Mouse (Mus musculus): ENCODE data around the gene Cdk17. TPM values are rescaled to one million over a fixed set of nuclear protein-coding genes. Genes with fewer than 3 reads are reported as not detected.

Gene Cdk17
- polyA plus RNA-seq, 1 experiment from 2014 or later = 15.2 TPM

DNA sequence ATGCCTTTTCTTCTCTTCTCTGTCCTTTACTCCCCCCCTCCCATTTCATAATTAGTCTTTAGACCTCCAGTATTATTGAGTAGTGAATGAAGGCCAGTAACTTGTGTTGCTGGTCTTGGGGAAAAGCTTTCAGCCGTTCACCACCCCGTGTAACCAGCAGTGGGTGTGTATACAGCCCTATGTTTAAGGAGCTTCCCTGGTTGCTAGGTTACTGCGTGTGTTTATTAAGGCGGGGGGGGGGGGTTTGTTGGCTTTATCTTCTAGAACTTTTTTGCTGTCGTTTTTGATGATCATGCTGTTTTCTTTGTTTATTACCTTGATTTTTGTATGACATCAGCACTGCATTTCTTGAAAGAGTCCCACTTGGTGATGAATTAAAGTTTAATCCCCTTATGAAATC is 82.2 kb downstream of the Cdk17 start:
- Histone ChIP-seq H3K27me3 (no peaks in the 10 kb centered on the region), H3K4me2 (no peak overlapping the region), H3K36me3 (peaks cover 41% of the 10 kb centered on the region), H3K9me3 (no peaks in the 10 kb centered on the region), H3K4me1 (peaks cover 7% of the 10 kb centered on the region), H3K27ac (no peak overlapping the region), H3K9ac (no peak overlapping the region), H3K4me3 (no peak overlapping the region)
- WGBS = 12% methylated on average over 5 of the region's 5 CpGs
- no peak for ATAC-seq (ENCODE audit: insufficient number of reproducible peaks, low FRiP score, low TSS enrichment, low read depth)

- no peaks in the 10 kb centered on the region for H3K27me3 ChIP-seq
- no peak overlapping the region for H3K9ac ChIP-seq
- 73% methylated on average over 10 of the region's 10 CpGs for WGBS
- no peak overlapping the region for H3K4me3 ChIP-seq
- no peak overlapping the region for H3K4me2 ChIP-seq
- peaks cover 17% of the 10 kb centered on the region for H3K4me1 ChIP-seq
- peaks cover 36% of the 10 kb centered on the region for H3K36me3 ChIP-seq
- no peak overlapping the region for H3K27ac ChIP-seq
- ATAC-seq (ENCODE audit: insufficient number of reproducible peaks, low FRiP score, low TSS enrichment, low read depth) = no peak
- H3K9me3 ChIP-seq = no peaks in the 10 kb centered on the region
Measured at GRCm38 (mm10) chr10:93244209-93244705, 83.6 kb downstream of the Cdk17 start.

DNA sequence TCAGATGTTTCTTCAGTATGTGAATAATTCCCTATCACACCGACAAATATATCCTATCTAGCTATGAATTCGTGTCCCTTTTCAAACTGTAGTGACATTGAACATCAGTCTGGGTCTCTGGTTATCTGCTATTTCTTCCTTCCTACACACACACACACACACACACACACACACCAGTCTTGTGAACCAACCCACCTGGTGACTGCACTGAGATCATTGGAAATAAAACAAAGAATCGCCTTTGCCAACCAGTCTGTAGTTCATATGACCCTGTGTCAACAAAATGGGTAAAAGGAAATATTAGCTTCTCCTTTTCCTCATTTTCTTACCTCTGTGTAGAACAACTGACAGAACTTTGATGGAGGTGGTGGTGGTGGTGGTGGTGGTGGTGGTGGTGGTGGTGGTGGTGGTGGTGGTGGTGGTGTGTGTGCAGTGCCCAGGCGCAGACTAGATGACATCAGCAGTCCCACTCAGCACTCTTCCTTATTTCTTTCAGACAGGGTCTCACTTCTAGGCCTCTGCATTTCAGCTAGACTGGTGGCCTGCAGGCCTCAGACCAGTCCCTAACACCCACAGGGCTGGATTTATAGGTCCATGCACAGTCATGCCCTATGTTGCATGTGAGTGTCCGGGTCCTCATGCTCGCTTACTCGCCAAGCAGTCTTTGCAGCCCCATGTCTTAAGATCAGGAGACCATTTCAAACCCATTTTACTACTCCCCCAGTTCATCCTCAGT is 85.7 kb downstream of the Cdk17 start:
- Histone ChIP-seq H3K36me3 (peaks cover 22% of the 10 kb centered on the region), H3K27ac (peak overlapping the region; percentile 22; the same call in 1 of the 2 replicates), H3K4me3 (no peak overlapping the region), H3K4me1 (peaks cover 33% of the 10 kb centered on the region), H3K27me3 (no peaks in the 10 kb centered on the region), H3K4me2 (no peak overlapping the region), H3K9me3 (no peaks in the 10 kb centered on the region), H3K9ac (no peak overlapping the region)
- 90% methylated on average over 7 of the region's 7 CpGs for WGBS
- ATAC-seq (ENCODE audit: insufficient number of reproducible peaks, low FRiP score, low TSS enrichment, low read depth) = no peak

DNA sequence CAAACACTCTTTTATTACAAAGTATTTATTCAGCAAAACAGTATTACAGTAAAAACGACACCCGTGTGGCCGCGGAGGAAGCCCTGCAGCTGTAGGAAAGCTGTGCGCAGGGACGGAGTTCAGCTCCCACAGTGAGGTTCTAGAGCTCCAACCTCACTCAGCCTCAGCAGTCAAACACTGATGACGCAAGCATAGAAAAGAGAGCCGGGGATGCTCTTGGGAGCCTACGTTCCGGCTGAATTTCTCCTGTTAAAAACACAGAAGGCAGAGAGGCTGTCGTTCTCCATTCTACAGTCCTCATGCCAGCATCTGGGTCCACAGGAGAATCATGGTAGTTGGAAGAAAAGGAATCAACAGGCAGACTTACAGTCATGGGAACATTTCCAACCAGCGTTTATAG is 86.7 kb downstream of the Cdk17 start:
- no peak overlapping the region for H3K4me2 ChIP-seq
- no peak overlapping the region for H3K9ac ChIP-seq
- no peak for ATAC-seq (ENCODE audit: insufficient number of reproducible peaks, low FRiP score, low TSS enrichment, low read depth)
- 65% methylated on average over 12 of the region's 12 CpGs for WGBS
- H3K4me1 ChIP-seq = peaks cover 41% of the 10 kb centered on the region
- peaks cover 22% of the 10 kb centered on the region; the same call in 1 of the 2 replicates for H3K36me3 ChIP-seq
- no peaks in the 10 kb centered on the region for H3K9me3 ChIP-seq
- peak overlapping the region; percentile 55; the same call in 1 of the 2 replicates for H3K27ac ChIP-seq
- H3K4me3 ChIP-seq = no peak overlapping the region
- H3K27me3 ChIP-seq = no peaks in the 10 kb centered on the region

DNA sequence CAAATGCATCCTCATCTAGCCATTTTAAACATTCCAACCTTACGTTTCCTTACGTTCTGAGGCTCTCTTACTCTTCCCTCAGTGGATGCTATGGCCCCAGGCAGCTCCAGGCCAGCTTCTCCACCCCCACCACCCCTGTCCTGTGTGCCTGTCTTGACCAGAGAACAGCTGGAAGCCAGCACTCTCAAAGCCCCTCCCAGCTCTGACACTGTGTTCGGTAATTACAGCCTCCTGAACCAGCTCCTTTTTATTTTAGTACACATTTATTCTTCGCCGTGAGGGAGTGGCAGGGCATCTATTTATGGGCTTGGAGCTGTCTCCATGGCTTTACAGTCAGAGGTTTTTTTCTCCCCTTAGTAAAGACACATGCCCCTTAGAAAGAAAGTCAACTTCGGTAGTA is 87.2 kb downstream of the Cdk17 start:
- ATAC-seq (ENCODE audit: insufficient number of reproducible peaks, low FRiP score, low TSS enrichment, low read depth) = no peak
- no peak overlapping the region for H3K4me2 ChIP-seq

DNA sequence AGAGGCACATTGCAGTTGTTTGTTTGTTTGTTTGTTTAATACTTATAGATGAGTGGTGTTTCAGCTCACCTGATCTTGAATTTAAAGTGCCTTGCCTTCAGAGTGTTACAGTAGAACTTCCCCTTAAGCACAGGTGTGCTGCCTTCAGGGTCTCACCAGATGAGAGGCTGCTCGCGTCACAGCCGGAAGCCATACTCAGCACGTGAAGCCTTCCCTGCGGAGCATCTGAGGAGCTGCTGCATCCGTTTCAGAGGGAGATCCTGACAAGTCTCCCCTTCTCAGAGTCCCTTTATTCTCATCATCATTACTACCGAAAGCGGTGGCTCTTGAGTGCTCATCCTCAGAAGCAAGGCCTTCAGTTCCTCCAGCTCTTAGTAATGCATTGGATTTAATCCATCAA is 87.7 kb downstream of the Cdk17 start:
- WGBS = 64% methylated on average over 8 of the region's 8 CpGs
- Histone ChIP-seq H3K27ac (0 out of 2 replicates have a peak overlapping the region, but pooled peaks have one; percentile 22), H3K4me3 (no peak overlapping the region), H3K27me3 (no peaks in the 10 kb centered on the region), H3K9me3 (no peaks in the 10 kb centered on the region), H3K4me1 (peaks cover 44% of the 10 kb centered on the region), H3K4me2 (no peak overlapping the region), H3K9ac (no peak overlapping the region), H3K36me3 (peaks cover 32% of the 10 kb centered on the region; the same call in 1 of the 2 replicates)
- ATAC-seq (ENCODE audit: insufficient number of reproducible peaks, low FRiP score, low TSS enrichment, low read depth) = no peak

More for the DNA sequence above, 87.2 kb downstream of the Cdk17 start:
- peaks cover 41% of the 10 kb centered on the region for H3K4me1 ChIP-seq
- WGBS = 30% methylated on average over 6 of the region's 6 CpGs
- H3K27me3 ChIP-seq = no peaks in the 10 kb centered on the region
- H3K9me3 ChIP-seq = no peaks in the 10 kb centered on the region
- no peak overlapping the region for H3K9ac ChIP-seq
- H3K27ac ChIP-seq = peak overlapping the region; percentile 51; the same call in 1 of the 2 replicates
- H3K4me3 ChIP-seq = no peak overlapping the region
- peaks cover 27% of the 10 kb centered on the region; the same call in 1 of the 2 replicates for H3K36me3 ChIP-seq

DNA sequence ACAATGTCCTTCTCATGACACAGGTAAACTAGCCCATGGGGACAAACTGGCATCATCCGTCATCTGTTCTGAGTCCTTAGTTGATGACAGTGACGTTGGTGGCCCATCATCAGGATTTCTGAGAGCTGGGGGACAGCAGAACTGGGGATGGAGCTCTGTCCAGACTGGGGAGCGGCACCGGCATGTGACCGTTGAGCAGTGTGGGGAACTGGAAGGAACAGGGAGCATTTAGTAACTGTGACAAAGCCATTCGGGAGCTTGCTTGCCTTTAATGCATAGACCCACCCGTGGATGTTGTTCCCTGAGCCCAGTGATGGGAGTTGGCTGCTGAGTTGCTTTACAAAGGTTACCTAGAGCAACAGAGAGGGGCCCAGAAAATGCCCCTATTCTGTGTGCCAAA is 89.2 kb downstream of the Cdk17 start:
- peaks cover 36% of the 10 kb centered on the region; the same call in 1 of the 2 replicates for H3K36me3 ChIP-seq
- no peaks in the 10 kb centered on the region for H3K27me3 ChIP-seq
- no peak overlapping the region for H3K4me3 ChIP-seq
- H3K4me1 ChIP-seq = peaks cover 50% of the 10 kb centered on the region
- H3K9me3 ChIP-seq = no peaks in the 10 kb centered on the region
- H3K4me2 ChIP-seq = no peak overlapping the region
- 73% methylated on average over 7 of the region's 7 CpGs for WGBS
- no peak overlapping the region for H3K9ac ChIP-seq
- no peak for ATAC-seq (ENCODE audit: insufficient number of reproducible peaks, low FRiP score, low TSS enrichment, low read depth)
- no peak overlapping the region for H3K27ac ChIP-seq

- Histone ChIP-seq H3K4me2 (no peak overlapping the region), H3K4me3 (no peak overlapping the region), H3K36me3 (peaks cover 36% of the 10 kb centered on the region; the same call in 1 of the 2 replicates), H3K27me3 (no peaks in the 10 kb centered on the region), H3K9ac (no peak overlapping the region; the same call in 1 of the 2 replicates), H3K9me3 (no peaks in the 10 kb centered on the region), H3K4me1 (peaks cover 58% of the 10 kb centered on the region), H3K27ac (peak overlapping the region; percentile 43)
- 59% methylated on average over 24 of the region's 24 CpGs for WGBS
- peak; percentile 43; the same call in 1 of the 2 replicates for ATAC-seq (ENCODE audit: insufficient number of reproducible peaks, low FRiP score, low TSS enrichment, low read depth)
Measured at GRCm38 (mm10) chr10:93250436-93251317, 90.0 kb downstream of the Cdk17 start.

- peaks cover 62% of the 10 kb centered on the region for H3K4me1 ChIP-seq
Measured at GRCm38 (mm10) chr10:93251426-93251825, 90.8 kb downstream of the Cdk17 start.

GRCm38 (mm10) chr10:93252661-93253060 is 92.0 kb downstream of the Cdk17 start:
- no peak overlapping the region for H3K4me3 ChIP-seq
- H3K27me3 ChIP-seq = no peaks in the 10 kb centered on the region
- H3K4me1 ChIP-seq = peaks cover 61% of the 10 kb centered on the region
- H3K27ac ChIP-seq = no peak overlapping the region
- no peaks in the 10 kb centered on the region for H3K9me3 ChIP-seq
- H3K36me3 ChIP-seq = peaks cover 30% of the 10 kb centered on the region; the same call in 1 of the 2 replicates
- ATAC-seq (ENCODE audit: insufficient number of reproducible peaks, low FRiP score, low TSS enrichment, low read depth) = no peak
- no peak overlapping the region for H3K4me2 ChIP-seq
- no peak overlapping the region for H3K9ac ChIP-seq
- 91% methylated on average over 2 of the region's 2 CpGs for WGBS

More at GRCm38 (mm10) chr10:93251426-93251825, 90.8 kb downstream of the Cdk17 start:
- Histone ChIP-seq H3K27ac (peak overlapping the region; percentile 43), H3K4me3 (no peak overlapping the region), H3K9ac (no peak overlapping the region), H3K36me3 (peaks cover 36% of the 10 kb centered on the region; the same call in 1 of the 2 replicates), H3K4me2 (no peak overlapping the region), H3K9me3 (no peaks in the 10 kb centered on the region), H3K27me3 (no peaks in the 10 kb centered on the region)
- no peak for ATAC-seq (ENCODE audit: insufficient number of reproducible peaks, low FRiP score, low TSS enrichment, low read depth)
- 49% methylated on average over 8 of the region's 8 CpGs for WGBS

GRCm38 (mm10) chr10:93253156-93253555 is 92.5 kb downstream of the Cdk17 start:
- H3K9ac ChIP-seq = no peak overlapping the region
- H3K9me3 ChIP-seq = no peaks in the 10 kb centered on the region
- no peaks in the 10 kb centered on the region for H3K27me3 ChIP-seq
- no peak overlapping the region for H3K4me3 ChIP-seq
- ATAC-seq (ENCODE audit: insufficient number of reproducible peaks, low FRiP score, low TSS enrichment, low read depth) = no peak
- H3K36me3 ChIP-seq = peaks cover 28% of the 10 kb centered on the region; the same call in 1 of the 2 replicates
- H3K27ac ChIP-seq = no peak overlapping the region
- H3K4me2 ChIP-seq = no peak overlapping the region
- peaks cover 57% of the 10 kb centered on the region for H3K4me1 ChIP-seq
- WGBS = 79% methylated on average over 6 of the region's 6 CpGs

All from limb, embryonic 15.5 days (tissue).